Mouse (Mus musculus) urinary bladder, postnatal 10 days (tissue): Measurements from ENCODE around the gene Efcab11.
A peak's percentile ranks its signal among the peaks of the same experiment; 100 is the strongest.

ENCODE experiments used
- DNase-seq: peaks from one replicate; pipeline ENCODE4 v3.0.0; 2022; ENCODE audit warnings: low spot score

Efcab11 gene

GRCm38 (mm10) chr12:99884269-99885261 lies at the start of gene Efcab11, which contains the start of gene Tdp1:
Efcab11 (minus strand) TSS chr12:99884439.
Tdp1 (plus strand) TSS chr12:99884517.
- DNase-seq, result peak; percentile 48

- no peak for DNase-seq
Measured at GRCm38 (mm10) chr12:99933630-99934029, 49.4 kb upstream of the Efcab11 start.

- DNase-seq, result no peak
Measured at GRCm38 (mm10) chr12:99932245-99932644, 48.0 kb upstream of the Efcab11 start.

DNA sequence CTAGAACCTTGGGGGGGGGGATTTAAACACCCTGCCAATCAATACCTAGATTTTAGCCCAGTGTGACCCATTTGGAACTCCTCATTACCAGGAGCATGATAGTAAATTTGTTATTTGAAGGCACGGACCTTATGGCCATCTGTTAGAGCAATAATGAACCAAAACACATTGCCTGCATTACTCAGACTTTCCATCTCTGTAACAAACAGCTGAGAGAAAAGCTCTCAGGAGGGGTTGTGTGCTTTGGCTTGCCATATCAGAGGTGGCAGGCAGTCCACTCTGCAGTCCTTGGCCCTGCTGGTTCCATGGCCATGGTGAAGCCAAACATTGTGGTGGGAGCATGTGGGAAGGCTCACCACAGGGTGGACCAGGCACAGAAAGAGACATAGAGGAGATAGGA lies 44.9 kb upstream of the Efcab11 start:
- DNase-seq, result no peak

- DNase-seq, result no peak
Measured at GRCm38 (mm10) chr12:99928311-99928710, 44.1 kb upstream of the Efcab11 start.

GRCm38 (mm10) chr12:99923703-99924102 lies 39.5 kb upstream of the Efcab11 start:
- no peak for DNase-seq

DNA sequence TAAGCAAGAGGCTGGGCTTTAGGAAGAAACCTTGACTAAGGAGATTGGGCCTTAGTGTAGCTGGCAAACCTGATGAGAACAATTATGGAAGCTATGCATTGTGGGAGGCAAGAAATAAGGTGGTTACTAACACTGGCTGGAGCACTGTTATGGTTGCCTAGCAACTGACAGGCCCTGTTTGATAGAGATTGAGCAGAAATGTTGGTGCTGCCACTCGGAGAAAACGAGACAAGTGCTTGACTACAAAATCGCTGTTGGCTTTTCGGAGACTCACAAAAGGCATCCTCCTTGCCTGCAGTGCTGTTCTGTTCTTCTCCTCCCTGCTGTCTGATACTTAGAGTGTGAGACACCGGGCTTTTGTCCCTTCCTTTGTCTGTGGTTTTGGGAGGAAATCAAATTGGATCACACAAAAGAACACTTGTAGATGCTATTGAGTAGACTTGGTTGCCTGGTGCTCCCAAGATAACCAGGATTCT lies 38.9 kb upstream of the Efcab11 start:
- no peak for DNase-seq

DNA sequence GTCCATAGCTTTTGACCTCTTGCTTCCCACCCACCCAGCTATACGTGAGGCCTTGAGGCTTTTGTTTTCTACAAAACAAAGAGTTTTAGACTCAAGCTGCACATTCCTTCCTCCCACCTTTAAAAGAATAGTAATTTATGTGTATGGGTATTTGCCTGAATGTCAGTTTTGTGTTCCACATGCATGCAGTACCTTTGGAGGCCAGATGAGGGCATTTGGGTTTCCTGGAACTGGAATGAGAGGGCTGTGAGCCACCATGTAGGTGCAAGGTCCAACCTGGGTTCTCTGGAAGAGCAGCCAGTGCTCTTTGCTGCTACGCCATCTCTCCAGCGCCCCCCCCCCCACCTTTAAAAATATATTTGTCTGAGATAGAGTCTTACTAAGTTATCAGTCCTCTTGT lies 36.8 kb upstream of the Efcab11 start:
- no peak for DNase-seq

GRCm38 (mm10) chr12:99919636-99920035 lies 35.4 kb upstream of the Efcab11 start:
- DNase-seq, result no peak

DNA sequence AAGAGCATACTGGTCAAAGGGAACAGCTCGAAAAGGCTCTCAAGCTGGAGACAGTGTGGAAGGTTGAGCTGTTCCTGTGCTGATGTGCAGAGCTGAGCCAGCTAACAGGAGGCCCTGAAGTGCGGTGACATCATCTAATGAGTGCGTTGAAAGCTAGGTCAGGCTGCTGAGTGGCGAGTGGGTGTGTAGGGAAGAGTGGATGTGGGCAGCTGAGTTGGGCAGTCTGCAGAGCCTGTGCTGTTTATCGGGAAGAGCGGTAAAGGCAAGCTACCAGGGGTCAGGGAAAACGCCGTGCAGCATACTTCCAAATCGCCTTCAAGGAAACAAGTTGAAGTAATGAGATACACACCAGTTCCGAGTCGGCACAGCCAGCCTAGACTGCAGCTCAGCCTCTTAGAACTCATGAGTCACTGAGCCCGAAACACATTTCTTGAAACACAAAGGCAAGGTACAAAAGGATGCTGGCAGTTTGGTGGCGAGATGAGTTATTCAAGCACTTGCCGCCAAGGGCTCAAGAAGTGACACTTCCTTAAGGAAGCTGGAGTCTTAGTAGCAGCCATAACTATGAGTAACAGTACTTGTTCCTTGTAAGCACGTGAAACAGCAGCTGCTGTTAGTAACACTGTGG lies 33.7 kb upstream of the Efcab11 start:
- DNase-seq, result no peak

GRCm38 (mm10) chr12:99911466-99911865 lies 27.2 kb upstream of the Efcab11 start:
- DNase-seq, result no peak

GRCm38 (mm10) chr12:99904537-99904936 lies 20.3 kb upstream of the Efcab11 start:
- no peak for DNase-seq

GRCm38 (mm10) chr12:99902867-99903370 lies 18.7 kb upstream of the Efcab11 start:
- DNase-seq, result no peak

DNA sequence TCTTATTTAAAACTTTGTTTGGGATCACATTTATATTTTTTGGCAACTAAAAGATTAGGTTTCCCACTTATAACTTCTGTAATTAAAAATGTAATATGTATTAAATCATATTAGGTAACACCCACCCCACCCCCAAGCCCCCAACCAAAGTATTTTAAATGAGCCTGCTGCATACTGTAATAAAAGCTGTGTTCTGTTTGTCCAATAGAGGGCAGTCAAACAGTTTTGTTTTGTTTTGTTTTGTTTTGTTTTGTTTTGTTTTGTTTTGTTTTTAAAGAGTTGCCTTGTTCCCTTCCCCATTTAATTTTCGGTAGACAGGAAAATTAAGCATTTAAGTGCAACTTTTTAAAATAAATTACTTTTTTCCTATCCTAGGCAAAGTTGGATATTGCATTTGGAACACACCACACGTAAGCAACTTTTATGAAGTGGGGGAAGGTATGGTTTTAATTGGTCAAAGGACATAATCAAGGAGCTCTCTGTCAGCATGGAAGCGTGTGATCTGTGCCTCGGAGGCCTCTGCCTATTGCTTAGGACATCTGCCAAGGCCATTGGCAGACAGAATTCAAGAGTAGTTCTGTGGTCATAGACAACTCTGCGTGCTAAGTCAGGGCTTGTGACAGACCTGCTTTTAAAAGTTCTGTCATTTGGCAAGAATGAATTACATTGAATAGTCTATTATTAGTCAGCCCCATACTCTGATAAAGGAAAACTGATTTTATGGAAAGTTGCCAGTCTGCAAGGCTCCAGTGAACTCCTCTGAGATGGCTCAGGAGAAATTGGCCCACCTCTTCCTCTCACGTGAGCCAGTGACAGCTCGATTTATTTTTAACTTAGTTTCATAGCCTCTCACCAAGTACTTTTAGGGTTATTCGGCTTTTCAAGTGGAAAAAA lies 18.0 kb upstream of the Efcab11 start:
- DNase-seq, result no peak

DNA sequence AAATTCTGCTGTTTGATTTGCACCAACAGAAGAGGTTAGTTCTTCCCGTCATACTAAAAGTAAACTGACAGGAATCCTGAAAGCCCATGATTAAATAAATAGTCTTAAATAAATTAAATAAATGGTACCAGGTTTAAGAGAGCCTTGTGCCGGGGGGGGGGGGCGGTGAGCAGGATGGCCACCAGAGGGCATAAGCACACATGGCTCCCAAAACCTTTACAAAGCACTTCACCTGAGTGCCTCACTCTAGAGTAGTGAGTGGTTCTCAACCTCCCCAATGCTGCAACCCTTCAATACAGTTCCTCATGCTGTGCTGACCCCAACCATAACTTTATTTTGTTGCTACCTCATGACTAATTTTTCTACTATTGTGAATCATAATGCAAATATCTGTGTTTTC lies 15.8 kb upstream of the Efcab11 start:
- no peak for DNase-seq

- no peak for DNase-seq
Measured at GRCm38 (mm10) chr12:99898248-99898870, 14.1 kb upstream of the Efcab11 start.

GRCm38 (mm10) chr12:99897846-99898245 lies 13.6 kb upstream of the Efcab11 start:
- no peak for DNase-seq

DNA sequence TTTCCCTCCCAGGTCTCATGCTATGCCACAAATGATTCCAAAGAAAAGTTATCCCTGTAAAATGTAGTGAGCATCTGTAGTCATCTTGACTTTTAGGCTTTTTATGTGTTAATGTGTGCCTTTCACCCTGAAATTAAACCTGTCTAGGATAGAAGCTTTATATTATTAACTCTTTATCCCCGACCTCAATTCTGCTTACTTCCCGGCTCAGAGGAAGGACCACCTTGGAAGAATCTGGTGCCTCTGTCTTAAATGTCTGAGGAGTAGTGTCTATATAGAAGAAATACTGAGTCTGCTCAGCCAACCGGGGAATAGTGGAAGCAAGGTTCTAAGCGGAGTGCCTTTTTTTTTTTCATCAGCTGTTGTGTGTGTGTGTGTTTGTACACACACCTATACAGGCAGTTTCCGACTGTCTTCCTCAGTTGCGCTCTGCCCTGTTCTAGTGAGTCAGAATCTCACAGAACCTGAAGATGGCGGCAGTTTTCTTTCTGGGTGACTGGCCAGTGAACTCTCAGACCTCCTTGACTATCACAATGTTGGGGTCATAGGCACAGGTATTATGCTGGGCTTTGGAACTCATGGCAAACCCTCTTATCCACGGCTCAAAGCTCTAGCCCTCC lies 1.2 kb upstream of the Efcab11 start:
- DNase-seq, result no peak

GRCm38 (mm10) chr12:99883713-99884105 lies 530 bp downstream of the Efcab11 start:
- no peak for DNase-seq

GRCm38 (mm10) chr12:99883000-99883712 lies 1.1 kb downstream of the Efcab11 start:
- DNase-seq, result peak; percentile 53
